Mouse (Mus musculus): ENCODE data around the gene Rasd2. TPM values are rescaled to one million over a fixed set of nuclear protein-coding genes. Genes with fewer than 3 reads are reported as not detected.

The Rasd2 gene
- under 1 TPM in 1 of 2 experiments, not detected in 1; 0.62 TPM for total RNA-seq (2023)

DNA sequence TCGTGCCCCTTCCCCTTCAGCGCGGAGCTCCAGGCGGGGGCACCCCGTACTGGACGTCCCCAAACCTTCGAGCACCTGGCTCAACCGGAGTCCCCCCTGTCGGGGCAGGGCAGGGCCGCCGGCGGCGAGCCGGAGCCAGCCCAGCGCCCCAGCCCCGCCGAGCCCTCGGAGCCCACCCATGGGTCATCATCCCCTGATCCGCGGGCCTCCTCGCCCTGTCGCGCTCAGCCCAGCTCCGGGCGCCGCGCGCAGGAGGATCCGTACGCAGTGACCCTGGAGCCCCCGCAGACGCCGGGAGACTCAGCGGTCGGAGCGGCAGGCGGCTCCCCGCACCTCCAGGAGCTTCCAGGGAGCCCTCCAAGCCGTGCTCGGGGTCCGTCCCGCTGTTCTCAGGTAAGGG lies at the start of gene Rasd2:
Gene Rasd2, plus strand, starts transcription at position 259 of the 400 bp plus-strand sequence.

Other genes starting within 250 kb of the Rasd2 start
- 10 to 100 TPM; 30.0 to 31.1 TPM for gene Hmgxb4, start 220.6 kb upstream of the Rasd2 start, total RNA-seq (2023)
- 10 to 100 TPM; 21.7 to 23.2 TPM for gene Tom1, start 180.2 kb upstream of the Rasd2 start, total RNA-seq (2023)
- gene Hmox1, start 120.3 kb upstream of the Rasd2 start, total RNA-seq (2023), result 10 to 100 TPM; 13.1 to 23.6 TPM
- gene Mcm5, start 104.4 kb upstream of the Rasd2 start, total RNA-seq (2023), result 10 to 100 TPM; 63.4 to 65.5 TPM
- not detected for gene Gm10358, start 192.6 kb downstream of the Rasd2 start, total RNA-seq (2023)
- gene Iqcm, start 234.8 kb downstream of the Rasd2 start, total RNA-seq (2023), result not detected